Mouse (Mus musculus) bone marrow macrophage, adult 2 months (primary cell): ENCODE data around the gene Taok1.

ENCODE experiments used
- CTCF ChIP-seq: IDR thresholded peaks from 2 replicates; pipeline ENCODE4 v1.5.1; 2012; ENCODE audit warnings: low read depth, mild to moderate bottlenecking, low read length, moderate library complexity
- POLR2A ChIP-seq: IDR thresholded peaks from 2 replicates; pipeline ENCODE4 v1.6.1; 2012; ENCODE audit warnings: mild to moderate bottlenecking, low read depth, low read length, borderline replicate concordance

DNA sequence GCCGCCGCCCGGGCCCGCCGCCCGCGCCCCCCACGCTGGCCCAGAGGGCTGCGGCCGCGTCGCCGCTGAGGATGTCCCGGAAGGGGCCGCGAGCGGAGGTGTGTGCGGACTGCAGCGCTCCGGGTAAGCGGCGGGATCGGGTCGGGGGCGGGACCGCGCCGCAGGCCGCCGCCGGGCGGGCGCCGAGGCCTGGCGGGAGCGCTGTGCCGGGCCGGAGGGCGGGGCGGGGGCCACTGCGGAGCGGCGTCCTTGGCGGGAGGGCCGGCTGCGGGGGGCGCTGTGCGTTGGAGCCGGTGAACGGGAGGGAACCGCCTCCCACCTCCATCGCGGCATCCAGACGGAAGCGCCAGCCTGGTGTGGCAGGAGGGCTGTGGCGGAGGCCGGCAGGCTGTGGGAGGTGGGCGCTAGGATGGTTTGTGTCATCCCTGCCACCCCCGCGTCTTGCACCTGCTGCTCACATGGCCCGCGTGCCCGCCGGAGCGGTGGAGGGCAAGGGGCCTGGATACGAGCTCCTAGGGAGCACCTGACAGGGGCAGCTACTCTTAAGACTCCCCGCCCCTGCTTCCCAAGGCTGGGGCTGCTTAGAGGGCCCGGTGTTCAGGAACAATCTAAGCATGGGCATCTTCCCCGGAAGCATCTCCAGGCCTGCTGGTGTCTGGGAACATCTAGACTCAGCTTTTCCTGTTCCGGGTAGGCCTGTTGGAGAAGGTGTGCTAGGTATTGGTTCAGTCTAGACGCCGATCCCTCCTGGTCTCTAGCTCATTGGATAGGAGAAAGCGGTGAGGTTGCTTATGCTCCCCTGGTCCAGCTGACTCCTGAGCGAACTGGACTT, 113.9 kb downstream of the Taok1 start, which contains the start of gene Git1:
- TF ChIP-seq CTCF (no peak), POLR2A (no peak)
